Mouse (Mus musculus): ENCODE results near the gene Slc26a1.
A peak's percentile ranks its signal among the peaks of the same experiment; 100 is the strongest.
"Not testable (repeated sequence)": the region's sequence is repeated elsewhere in the genome, so short reads cannot be mapped to it uniquely, and the experiment has no call there.

Slc26a1 gene

DNA sequence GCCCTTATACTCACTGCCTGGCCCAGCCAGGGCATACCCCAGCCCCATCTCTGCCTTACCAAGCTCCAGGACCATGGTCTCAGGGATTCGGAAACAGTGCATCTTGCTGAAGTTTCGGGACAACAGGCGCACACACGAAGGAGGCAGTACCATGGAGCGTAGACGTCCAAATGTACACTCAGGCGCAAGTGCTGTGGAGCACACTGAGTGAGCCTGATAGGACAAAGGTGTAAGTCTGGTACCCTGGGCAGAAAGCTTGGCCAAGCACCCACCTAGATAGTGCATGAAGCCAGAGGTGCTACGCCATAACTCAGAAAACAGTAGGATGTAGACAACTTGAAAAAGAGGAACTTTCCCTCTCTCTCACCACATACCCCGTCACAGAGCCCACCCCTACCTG, 20.0 kb downstream of the Slc26a1 start:
- DNase-seq, result no peak

- DNase-seq, result no peak
These were observed 20.9 kb downstream of the Slc26a1 start for GRCm38 (mm10) chr5:108654444-108654990.

- DNase-seq, result no peak
These were observed 22.0 kb downstream of the Slc26a1 start for GRCm38 (mm10) chr5:108653341-108653740.

- DNase-seq, result peak; percentile 81 to 89
These were observed 23.5 kb downstream of the Slc26a1 start for GRCm38 (mm10) chr5:108651823-108652222.

- DNase-seq, result no peak
These were observed 24.1 kb downstream of the Slc26a1 start for GRCm38 (mm10) chr5:108651136-108651720.

DNA sequence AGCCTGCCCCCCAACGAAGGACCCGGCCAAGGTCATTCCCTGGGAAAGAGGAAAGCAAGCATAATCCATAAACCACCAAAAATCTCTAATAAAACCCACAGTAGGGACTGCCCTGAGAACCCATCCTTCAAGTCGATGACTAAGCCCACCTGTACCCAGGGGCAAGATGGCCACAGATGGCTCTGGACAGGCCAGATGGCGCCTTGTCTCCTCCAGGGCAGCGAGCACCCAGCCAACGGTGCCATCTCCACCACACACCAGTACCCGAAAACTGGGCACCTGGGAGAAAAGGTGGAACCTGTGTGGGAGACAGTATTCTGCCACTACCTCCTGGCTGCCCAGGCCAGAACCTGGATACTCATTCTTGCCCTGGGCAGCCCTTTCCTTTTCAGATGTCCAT, 25.0 kb downstream of the Slc26a1 start:
- DNase-seq, result peak; percentile 63 to 71

DNA sequence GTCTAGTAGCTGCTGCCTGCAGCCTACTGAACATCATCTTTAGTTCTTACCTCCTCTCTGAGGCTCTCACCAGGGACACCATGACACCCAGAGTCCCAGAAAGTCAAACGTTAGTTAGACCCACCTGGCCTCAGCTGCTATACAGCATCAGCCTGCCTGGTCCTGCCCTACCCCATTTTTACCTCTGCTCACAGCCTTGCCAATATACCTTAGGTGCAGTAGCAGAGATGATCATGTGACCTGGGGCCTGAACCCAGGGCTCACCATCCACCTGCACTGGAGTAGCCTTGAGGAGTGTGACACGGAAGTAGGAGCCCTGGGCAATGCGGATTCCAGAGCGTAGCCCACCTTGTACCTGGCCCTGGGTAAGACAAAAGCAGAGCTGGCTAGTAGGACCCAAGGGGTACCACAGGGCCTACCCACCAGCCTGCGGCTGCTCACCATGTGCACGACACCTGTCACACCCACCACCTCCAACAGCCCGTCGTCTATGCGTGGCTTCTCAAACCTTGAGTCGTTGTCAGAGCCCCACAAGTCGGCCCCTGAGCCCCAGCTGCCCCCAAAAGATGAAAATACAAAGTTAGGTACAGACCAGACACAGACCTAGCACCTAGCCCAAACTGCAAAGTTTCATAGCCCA, 26.3 kb downstream of the Slc26a1 start:
- DNase-seq, result no peak

- DNase-seq, result no peak
These were observed 27.4 kb downstream of the Slc26a1 start for GRCm38 (mm10) chr5:108647820-108648465.

GRCm38 (mm10) chr5:108647311-108647710, 28.1 kb downstream of the Slc26a1 start:
- no peak for DNase-seq

DNA sequence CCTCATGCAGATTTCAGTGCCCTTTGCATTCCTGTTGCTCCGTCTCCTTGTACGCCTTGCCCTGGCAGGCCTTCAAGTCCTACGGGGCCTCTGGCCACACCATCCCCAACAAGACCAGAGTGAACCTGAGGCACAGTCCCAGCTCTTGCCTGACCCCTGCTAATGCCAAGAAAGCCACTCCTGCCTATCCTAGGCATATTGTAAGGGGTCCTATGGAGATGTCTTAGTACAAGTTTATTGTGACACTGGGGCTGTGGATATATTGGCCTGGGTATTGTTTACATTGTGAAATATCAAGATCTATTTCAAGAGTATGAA, 29.1 kb downstream of the Slc26a1 start:
- no peak for DNase-seq

DNA sequence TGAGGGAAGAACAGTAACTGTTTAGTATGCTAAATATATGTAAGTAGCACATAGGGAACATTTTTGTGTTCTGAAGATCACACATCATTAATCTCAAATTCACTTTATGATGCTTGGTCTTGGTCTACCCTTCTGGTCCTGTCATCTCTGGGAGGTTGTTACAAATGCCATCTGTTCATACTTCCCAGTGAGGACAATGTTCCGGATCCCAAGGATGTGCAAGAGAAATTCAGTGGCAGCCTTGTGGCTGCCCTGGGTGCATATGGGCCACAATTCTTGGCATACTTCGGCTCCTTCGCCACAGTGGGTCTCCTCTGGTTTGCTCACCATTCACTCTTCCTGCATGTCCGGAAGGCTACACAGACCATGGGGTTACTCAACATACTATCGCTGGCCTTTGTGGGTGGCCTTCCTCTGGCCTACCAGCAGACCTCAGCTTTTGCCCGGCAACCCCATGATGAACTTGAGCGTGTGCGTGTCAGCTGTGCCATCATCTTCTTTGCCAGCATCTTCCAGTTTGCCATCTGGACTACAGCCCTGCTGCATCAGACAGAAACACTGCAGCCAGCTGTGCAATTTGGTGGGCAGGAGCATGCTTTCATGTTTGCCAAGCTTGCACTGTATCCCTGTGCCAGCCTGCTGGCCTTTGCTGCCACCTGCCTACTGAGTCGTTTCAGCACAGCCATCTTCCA, 29.6 kb downstream of the Slc26a1 start:
- DNase-seq, result peak; percentile 57 to 59

- no peak for DNase-seq
These were observed 31.7 kb downstream of the Slc26a1 start for GRCm38 (mm10) chr5:108643674-108644073.

DNA sequence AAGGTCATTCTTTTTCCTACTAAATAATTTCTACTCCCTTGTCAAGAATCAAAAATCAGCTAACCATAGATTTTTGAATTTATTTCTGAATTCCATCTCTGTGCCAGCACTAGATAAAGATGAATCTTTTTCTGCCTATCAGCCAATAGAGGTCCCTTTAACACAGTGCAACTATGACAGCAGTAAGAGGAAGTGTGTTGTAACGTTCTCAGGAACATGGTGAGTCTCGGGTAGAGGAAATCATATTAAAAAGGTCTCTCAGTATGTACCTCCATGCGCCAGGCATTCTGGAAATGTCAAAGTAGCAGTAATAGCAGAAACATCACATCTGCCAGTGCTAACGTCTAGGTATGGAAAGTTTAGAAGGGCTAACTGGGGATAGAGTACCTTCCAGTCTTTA, 39.2 kb downstream of the Slc26a1 start:
- DNase-seq, result no peak

GRCm38 (mm10) chr5:108634088-108634487, 41.3 kb downstream of the Slc26a1 start:
- DNase-seq, result not testable (repeated sequence)

DNA sequence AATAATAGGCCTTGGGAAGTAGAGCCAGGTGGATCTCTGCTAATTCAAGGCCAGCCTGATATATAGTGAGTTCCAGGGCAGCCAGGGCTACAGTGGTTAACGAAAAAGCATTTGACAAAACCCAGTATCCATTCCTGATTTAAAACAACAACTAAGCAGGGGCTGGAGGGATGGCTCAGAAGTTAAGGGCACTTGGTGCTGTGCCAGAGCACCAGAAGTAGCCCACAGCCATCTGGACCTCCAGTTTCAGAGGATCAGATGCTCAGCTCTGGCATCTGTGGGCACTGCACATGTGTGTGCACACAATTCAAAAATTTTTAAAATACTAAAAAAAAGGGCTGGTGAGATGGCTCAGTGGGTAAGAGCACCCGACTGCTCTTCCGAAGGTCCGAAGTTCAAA, 41.7 kb downstream of the Slc26a1 start:
- DNase-seq, result no peak

GRCm38 (mm10) chr5:108629634-108630483, 45.5 kb downstream of the Slc26a1 start, which contains the start of the genes Gak and Tmem175:
TSS of gene Gak (minus strand) at chr5:108629755.
TSS of gene Tmem175 (plus strand) at chr5:108629770.
- DNase-seq, result peak; percentile 95

DNA sequence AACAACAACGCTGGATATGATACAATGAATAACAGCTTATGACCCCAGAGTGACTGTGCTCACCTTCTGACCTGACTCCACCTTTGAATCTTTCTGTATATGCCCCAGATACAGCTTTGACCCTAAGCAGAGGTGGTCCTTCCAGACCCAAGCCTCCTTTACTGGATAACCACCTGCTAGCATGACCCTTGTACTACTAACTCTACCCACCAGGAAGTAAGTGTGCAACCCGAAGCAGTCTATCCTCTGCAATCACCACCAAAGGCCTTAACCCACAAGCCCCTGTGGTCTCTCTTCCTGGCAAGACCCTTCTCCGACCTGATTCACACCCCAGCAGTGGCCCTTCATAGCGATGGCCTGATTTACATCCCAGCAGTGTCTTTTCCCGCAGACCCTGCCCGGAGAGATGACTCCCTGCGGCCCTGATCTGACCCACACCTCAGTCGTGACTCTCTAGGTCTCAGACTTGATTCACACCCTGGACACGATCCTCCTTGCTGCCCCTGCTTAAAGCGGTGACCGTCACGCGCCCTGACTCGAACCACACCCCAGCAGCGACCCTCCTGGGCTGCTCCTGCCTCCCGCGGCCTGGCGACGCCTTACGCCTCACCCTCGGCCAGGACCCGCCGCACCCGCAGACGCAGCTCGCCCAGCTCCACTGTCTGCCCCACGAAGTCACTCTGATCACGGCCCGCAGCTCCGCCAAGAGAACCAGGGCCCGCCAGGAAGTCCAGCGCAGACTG, 46.3 kb downstream of the Slc26a1 start:
- DNase-seq, result no peak

GRCm38 (mm10) chr5:108626050-108626660, 49.2 kb downstream of the Slc26a1 start:
- DNase-seq, result peak; percentile 37 to 59

GRCm38 (mm10) chr5:108621870-108622269, 53.5 kb downstream of the Slc26a1 start:
- no peak for DNase-seq
